Mouse (Mus musculus) bone marrow, adult 2 months (tissue): ENCODE measurements at regions not wholly inside any gene's neighbourhood (a gene's known extent, or its start where the extent isn't known, plus 50 kb on each side); places are given as distances from the start of the nearest gene placed in this dataset.

Source experiments
- H3K27ac ChIP-seq: fragments of 200-500 bp; 2 replicates; pipeline ENCODE4 v1.5.1; 2012; ENCODE audit warnings: low read depth, mild to moderate bottlenecking, control low read depth, inconsistent platforms, low read length; ENCODE audit not compliant: control insufficient read depth, poor library complexity, insufficient read depth
- H3K4me1 ChIP-seq: fragments of 200-500 bp; 2 replicates; pipeline ENCODE4 v1.6.1; 2011; ENCODE audit warnings: low read length; ENCODE audit not compliant: control insufficient read depth, insufficient read depth
- H3K4me3 ChIP-seq: fragments of 200-500 bp; replicated peaks from 2 replicates; pipeline ENCODE3; 2011; ENCODE audit warnings: mild to moderate bottlenecking, low read depth, low read length, control low read depth; ENCODE audit not compliant: control insufficient read depth
- CTCF ChIP-seq: fragments of 200-500 bp; IDR thresholded peaks from 2 replicates; pipeline ENCODE4 v1.5.1; 2011; ENCODE audit warnings: low read length, control low read depth; ENCODE audit not compliant: control insufficient read depth, insufficient read depth
- POLR2A ChIP-seq: fragments of 200-500 bp; IDR thresholded peaks from 2 replicates; pipeline ENCODE4 v1.6.1; 2011; ENCODE audit warnings: low read depth, mild to moderate bottlenecking, control low read depth, low read length, borderline replicate concordance; ENCODE audit not compliant: control insufficient read depth
- WGBS: fragments of 180-500 bp; shearing (Covaris S2); methylation state at CpG from one replicate; pipeline ENCODE4 v1.1.7; 2018; 5-methylcytosine and 5-hydroxymethylcytosine counted together

GRCm38 (mm10) chr2:166266915-166267314 lies 111.5 kb upstream of the Sulf2 start:
- TF ChIP-seq CTCF (no peak), POLR2A (no peak)
- H3K27ac ChIP-seq = no peak overlapping the region
- 83% methylated on average over 4 of the region's 4 CpGs for WGBS

GRCm38 (mm10) chr2:166266507-166266906 lies 111.0 kb upstream of the Sulf2 start:
- no peak overlapping the region for H3K4me3 ChIP-seq
- H3K4me1 ChIP-seq = peaks cover 3% of the 10 kb centered on the region
- TF ChIP-seq POLR2A (no peak), CTCF (no peak)
- WGBS = 86% methylated on average over 9 of the region's 9 CpGs
- no peak overlapping the region for H3K27ac ChIP-seq

More at GRCm38 (mm10) chr2:166266915-166267314, 111.5 kb upstream of the Sulf2 start:
- peaks cover 2% of the 10 kb centered on the region for H3K4me1 ChIP-seq
- H3K4me3 ChIP-seq = no peak overlapping the region

GRCm38 (mm10) chr2:166264756-166265155 lies 109.3 kb upstream of the Sulf2 start:
- TF ChIP-seq POLR2A = no peak
- TF ChIP-seq CTCF = no peak
- Histone ChIP-seq H3K27ac (no peak overlapping the region), H3K4me3 (no peak overlapping the region), H3K4me1 (peaks cover 3% of the 10 kb centered on the region)
- 82% methylated on average over 9 of the region's 9 CpGs for WGBS

GRCm38 (mm10) chr2:166261799-166262198 lies 106.3 kb upstream of the Sulf2 start:
- Histone ChIP-seq H3K27ac (no peak overlapping the region), H3K4me1 (peaks cover 3% of the 10 kb centered on the region), H3K4me3 (no peak overlapping the region)
- TF ChIP-seq POLR2A (no peak), CTCF (no peak)
- WGBS = 2% methylated on average over 7 of the region's 7 CpGs

GRCm38 (mm10) chr2:166261065-166261464 lies 105.6 kb upstream of the Sulf2 start:
- TF ChIP-seq POLR2A (no peak), CTCF (no peak)
- Histone ChIP-seq H3K4me1 (peaks cover 3% of the 10 kb centered on the region), H3K4me3 (no peak overlapping the region), H3K27ac (no peak overlapping the region)
- 68% methylated on average over 7 of the region's 7 CpGs for whole genome bisulfite sequencing

- Histone ChIP-seq H3K27ac (no peak overlapping the region), H3K4me1 (peaks cover 3% of the 10 kb centered on the region), H3K4me3 (no peak overlapping the region)
- 62% methylated on average over 7 of the region's 7 CpGs for WGBS
- TF ChIP-seq POLR2A = no peak
- no peak for TF ChIP-seq CTCF
Measured at GRCm38 (mm10) chr2:166258771-166259180, 103.3 kb upstream of the Sulf2 start.

- TF ChIP-seq CTCF (no peak), POLR2A (no peak)
- no peak overlapping the region for H3K4me3 ChIP-seq
- 71% methylated on average over 4 of the region's 4 CpGs for WGBS
- H3K27ac ChIP-seq = no peak overlapping the region
- peaks cover 3% of the 10 kb centered on the region for H3K4me1 ChIP-seq
Measured at GRCm38 (mm10) chr2:166257666-166258065, 102.2 kb upstream of the Sulf2 start.

GRCm38 (mm10) chr2:166256193-166256592 lies 100.7 kb upstream of the Sulf2 start:
- H3K4me1 ChIP-seq = no peaks in the 10 kb centered on the region; the same call in 1 of the 2 replicates
- no peak for TF ChIP-seq CTCF
- no peak for TF ChIP-seq POLR2A
- no peak overlapping the region for H3K4me3 ChIP-seq
- no peak overlapping the region for H3K27ac ChIP-seq
- WGBS = 83% methylated on average over 10 of the region's 10 CpGs

GRCm38 (mm10) chr2:166254581-166254980 lies 99.1 kb upstream of the Sulf2 start:
- WGBS = 79% methylated on average over 6 of the region's 6 CpGs
- H3K4me1 ChIP-seq = no peaks in the 10 kb centered on the region; the same call in 1 of the 2 replicates
- H3K4me3 ChIP-seq = no peak overlapping the region
- no peak overlapping the region for H3K27ac ChIP-seq
- TF ChIP-seq CTCF (no peak), POLR2A (no peak)
